Mouse (Mus musculus) lung, adult 2 months (tissue): Measurements from ENCODE around the gene Sphk2.

Experiments
- CTCF ChIP-seq: fragments of 200-500 bp; IDR thresholded peaks from 2 replicates; pipeline ENCODE4 v1.5.1; 2011; ENCODE audit warnings: mild to moderate bottlenecking, low read length, control low read depth; ENCODE audit not compliant: insufficient read depth
- POLR2A ChIP-seq: fragments of 200-500 bp; IDR thresholded peaks from 2 replicates; pipeline ENCODE4 v1.6.1; 2011; ENCODE audit warnings: low read depth, mild to moderate bottlenecking, control low read depth, low read length, borderline replicate concordance; ENCODE audit errors: extremely low read depth

GRCm38 (mm10) chr7:45715090-45715708 lies 2.6 kb downstream of the Sphk2 start, which contains the start of gene Rpl18:
- TF ChIP-seq CTCF (no peak), POLR2A (peak; percentile 61; the same call in 1 of the 2 replicates)
